Mouse (Mus musculus): Measurements from ENCODE around the gene Rftn1. TPM values are rescaled to one million over a fixed set of nuclear protein-coding genes. Genes with fewer than 3 reads are reported as not detected.

Rftn1 gene
- total RNA-seq, 1 experiment: 5.0 TPM

DNA sequence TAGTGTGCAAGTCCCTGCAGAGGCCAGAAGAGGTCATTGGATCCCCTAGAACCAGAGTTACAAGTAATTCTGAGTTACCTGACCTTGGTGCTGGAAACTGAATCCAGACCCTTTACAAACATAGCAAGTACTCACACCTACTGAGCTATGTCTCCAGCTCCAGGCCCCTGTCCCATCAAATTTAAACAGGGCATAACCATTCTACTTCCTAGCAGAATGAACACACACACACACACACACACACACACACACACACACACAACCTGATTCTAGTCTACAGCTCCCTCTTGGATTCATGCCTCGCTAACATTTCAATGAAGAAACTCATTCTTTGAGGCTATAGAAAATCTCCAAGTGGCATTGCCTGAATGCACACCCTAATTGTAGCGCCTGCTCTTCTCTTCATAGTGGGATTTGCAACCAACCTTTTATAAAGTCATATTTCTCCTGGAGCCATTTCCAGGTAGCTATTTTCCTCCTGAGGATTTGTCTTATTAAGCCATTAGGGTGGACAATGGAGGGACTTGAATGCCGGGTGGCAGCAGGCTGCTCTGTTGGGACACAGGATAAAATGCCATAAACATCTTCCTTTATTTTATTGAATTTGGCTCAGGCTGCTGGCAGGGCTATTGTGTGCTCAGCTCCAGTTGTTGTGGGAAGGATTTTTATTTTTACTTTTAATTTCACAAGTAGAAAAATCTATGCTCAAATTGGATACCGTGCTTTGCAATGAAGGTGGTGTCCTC is 213.6 kb downstream of the Rftn1 start:
- no peaks in the 10 kb centered on the region for H3K36me3 ChIP-seq (ENCODE audit: control insufficient read depth, insufficient read depth, low read length, poor library complexity, severe bottlenecking)
- TF ChIP-seq MAFK (IDR thresholded peaks at IDR 0.05; ENCODE audit: insufficient read depth, low read depth, low read length): no peak
- no peak for TF ChIP-seq CHD2 (IDR thresholded peaks at IDR 0.05; ENCODE audit: low read depth, low read length)
- H3K9ac ChIP-seq (ENCODE audit: insufficient read depth, low read depth, low read length, poor library complexity, severe bottlenecking): no peak overlapping the region
- H3K27ac ChIP-seq (ENCODE audit: insufficient read depth, low read depth, low read length, poor library complexity, severe bottlenecking): no peak overlapping the region
- H3K4me1 ChIP-seq (ENCODE audit: control insufficient read depth in 2 of 2, insufficient read depth in 2 of 2, low read length in 2 of 2, poor library complexity in 1 of 2): no peaks in the 10 kb centered on the region
- DNase-seq (ENCODE audit: low read depth, low spot score): no peak
- no peaks in the 10 kb centered on the region for H3K9me3 ChIP-seq (ENCODE audit: control insufficient read depth, insufficient read depth, low read depth, low read length)
- in situ Hi-C loops (cut with MboI; ENCODE audit: low sequenced_read_pairs in 2 of 2, unreplicated experiment in 2 of 2): no loop called here
- no peak overlapping the region for H3K4me3 ChIP-seq (ENCODE audit: insufficient read depth in 1 of 2, low read depth in 1 of 2, low read length in 2 of 2, poor library complexity in 1 of 2, severe bottlenecking in 1 of 2)

DNA sequence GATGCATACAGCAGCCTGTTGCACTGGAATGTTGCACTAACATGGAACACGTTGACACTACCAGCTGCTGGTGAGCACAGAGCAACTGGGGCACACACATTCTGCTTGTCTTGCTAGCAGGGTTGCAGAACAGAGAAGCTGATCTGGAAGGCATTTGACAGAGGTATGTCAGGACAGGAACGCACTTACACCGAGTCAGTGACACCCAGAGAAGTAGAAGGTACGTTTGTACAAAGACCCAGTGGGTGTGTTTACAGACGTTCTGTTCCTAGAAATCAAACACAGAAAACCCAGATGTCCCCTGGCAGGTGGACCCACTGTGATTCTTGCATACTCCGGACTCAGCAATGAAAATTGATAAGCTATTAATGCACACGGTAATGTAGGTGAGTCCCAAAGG is 215.0 kb downstream of the Rftn1 start:
- Histone ChIP-seq H3K9me3 (ENCODE audit: control insufficient read depth, insufficient read depth, low read depth, low read length) (no peaks in the 10 kb centered on the region), H3K36me3 (ENCODE audit: control insufficient read depth, insufficient read depth, low read length, poor library complexity, severe bottlenecking) (no peaks in the 10 kb centered on the region), H3K4me1 (ENCODE audit: control insufficient read depth in 2 of 2, insufficient read depth in 2 of 2, low read length in 2 of 2, poor library complexity in 1 of 2) (no peaks in the 10 kb centered on the region), H3K27ac (ENCODE audit: insufficient read depth, low read depth, low read length, poor library complexity, severe bottlenecking) (no peak overlapping the region), H3K4me3 (ENCODE audit: insufficient read depth in 1 of 2, low read depth in 1 of 2, low read length in 2 of 2, poor library complexity in 1 of 2, severe bottlenecking in 1 of 2) (no peak overlapping the region), H3K9ac (ENCODE audit: insufficient read depth, low read depth, low read length, poor library complexity, severe bottlenecking) (no peak overlapping the region)
- in situ Hi-C loops (cut with MboI; ENCODE audit: low sequenced_read_pairs in 2 of 2, unreplicated experiment in 2 of 2): no loop called here
- TF ChIP-seq CHD2 (IDR thresholded peaks at IDR 0.05; ENCODE audit: low read depth, low read length) (no peak), HCFC1 (IDR thresholded peaks at IDR 0.05; ENCODE audit: borderline replicate concordance, insufficient read depth, low read length) (no peak), MAFK (IDR thresholded peaks at IDR 0.05; ENCODE audit: insufficient read depth, low read depth, low read length) (no peak), ZC3H11A (IDR thresholded peaks at IDR 0.05; ENCODE audit: borderline replicate concordance, low read depth, low read length) (no peak), ZNF384 (IDR thresholded peaks at IDR 0.05; ENCODE audit: low read depth, low read length) (no peak)
- DNase-seq (ENCODE audit: low read depth, low spot score): no peak

DNA sequence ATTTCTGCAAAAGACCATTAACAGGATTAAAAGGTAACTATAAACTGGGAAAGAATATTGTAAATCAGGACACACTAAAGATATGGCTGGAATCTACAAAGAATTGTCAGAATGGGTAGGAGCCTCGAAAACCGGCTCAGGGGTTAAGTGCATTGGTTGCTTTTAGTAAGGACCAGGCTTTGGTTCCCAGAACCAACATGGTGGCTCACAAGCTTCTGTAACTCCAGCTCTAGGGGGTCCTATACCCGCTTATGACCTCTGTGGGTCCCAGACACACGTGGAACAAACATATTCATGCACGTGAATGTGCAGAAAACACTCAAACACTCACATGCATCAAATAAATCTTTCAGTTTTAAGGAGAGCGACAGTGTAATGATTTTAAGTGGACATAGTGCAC is 215.5 kb downstream of the Rftn1 start:
- TF ChIP-seq MAFK (IDR thresholded peaks at IDR 0.05; ENCODE audit: insufficient read depth, low read depth, low read length): no peak
- TF ChIP-seq CHD2 (IDR thresholded peaks at IDR 0.05; ENCODE audit: low read depth, low read length): no peak
- no peak for TF ChIP-seq ZNF384 (IDR thresholded peaks at IDR 0.05; ENCODE audit: low read depth, low read length)
- TF ChIP-seq ZC3H11A (IDR thresholded peaks at IDR 0.05; ENCODE audit: borderline replicate concordance, low read depth, low read length): no peak
- TF ChIP-seq HCFC1 (IDR thresholded peaks at IDR 0.05; ENCODE audit: borderline replicate concordance, insufficient read depth, low read length): no peak
- no peak for DNase-seq (ENCODE audit: low read depth, low spot score)
- Histone ChIP-seq H3K4me3 (ENCODE audit: insufficient read depth in 1 of 2, low read depth in 1 of 2, low read length in 2 of 2, poor library complexity in 1 of 2, severe bottlenecking in 1 of 2) (no peak overlapping the region), H3K4me1 (ENCODE audit: control insufficient read depth in 2 of 2, insufficient read depth in 2 of 2, low read length in 2 of 2, poor library complexity in 1 of 2) (no peaks in the 10 kb centered on the region), H3K36me3 (ENCODE audit: control insufficient read depth, insufficient read depth, low read length, poor library complexity, severe bottlenecking) (no peaks in the 10 kb centered on the region), H3K9ac (ENCODE audit: insufficient read depth, low read depth, low read length, poor library complexity, severe bottlenecking) (no peak overlapping the region), H3K9me3 (ENCODE audit: control insufficient read depth, insufficient read depth, low read depth, low read length) (no peaks in the 10 kb centered on the region), H3K27ac (ENCODE audit: insufficient read depth, low read depth, low read length, poor library complexity, severe bottlenecking) (no peak overlapping the region)
- in situ Hi-C loops (cut with MboI; ENCODE audit: low sequenced_read_pairs in 2 of 2, unreplicated experiment in 2 of 2): loop anchor here (5.0 to 25.0 kb wide), 3 partner anchors 237 to 812 kb away; no protein-coding TSS in a partner anchor

DNA sequence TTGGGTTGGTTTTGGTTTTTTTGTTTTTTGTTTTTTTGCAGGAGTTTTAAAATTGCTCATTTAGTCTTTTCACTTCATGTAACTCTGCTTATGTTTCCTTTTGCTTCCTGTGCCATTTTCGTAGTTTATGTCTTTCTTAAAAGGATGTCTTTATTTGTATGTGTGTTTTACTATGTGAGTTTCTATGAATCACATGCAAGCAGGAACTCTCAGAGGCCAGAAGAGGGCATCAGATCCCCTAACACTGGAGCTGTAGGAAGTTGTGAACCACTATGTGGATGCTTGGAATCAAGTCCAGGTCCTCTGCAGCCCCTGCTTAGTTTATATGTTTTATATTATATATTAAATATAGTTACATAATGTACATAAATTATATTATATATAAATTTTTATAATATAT is 218.3 kb downstream of the Rftn1 start:
- in situ Hi-C loops (cut with MboI; ENCODE audit: low sequenced_read_pairs in 2 of 2, unreplicated experiment in 2 of 2): loop anchor here (5.0 to 25.0 kb wide), 3 partner anchors 240 to 815 kb away; no protein-coding TSS in a partner anchor

More for the DNA sequence above, 218.3 kb downstream of the Rftn1 start:
- Histone ChIP-seq H3K36me3 (ENCODE audit: control insufficient read depth, insufficient read depth, low read length, poor library complexity, severe bottlenecking) (no peaks in the 10 kb centered on the region), H3K9ac (ENCODE audit: insufficient read depth, low read depth, low read length, poor library complexity, severe bottlenecking) (no peak overlapping the region), H3K4me1 (ENCODE audit: control insufficient read depth in 2 of 2, insufficient read depth in 2 of 2, low read length in 2 of 2, poor library complexity in 1 of 2) (peaks cover 0 to 1% of the 10 kb centered on the region in 2 experiments; a peak in 1 of 4 replicates), H3K4me3 (ENCODE audit: insufficient read depth in 1 of 2, low read depth in 1 of 2, low read length in 2 of 2, poor library complexity in 1 of 2, severe bottlenecking in 1 of 2) (no peak overlapping the region), H3K27ac (ENCODE audit: insufficient read depth, low read depth, low read length, poor library complexity, severe bottlenecking) (no peak overlapping the region), H3K9me3 (ENCODE audit: control insufficient read depth, insufficient read depth, low read depth, low read length) (no peaks in the 10 kb centered on the region)
- TF ChIP-seq MAFK (IDR thresholded peaks at IDR 0.05; ENCODE audit: insufficient read depth, low read depth, low read length) (no peak), CHD2 (IDR thresholded peaks at IDR 0.05; ENCODE audit: low read depth, low read length) (no peak), HCFC1 (IDR thresholded peaks at IDR 0.05; ENCODE audit: borderline replicate concordance, insufficient read depth, low read length) (no peak), ZNF384 (IDR thresholded peaks at IDR 0.05; ENCODE audit: low read depth, low read length) (no peak), ZC3H11A (IDR thresholded peaks at IDR 0.05; ENCODE audit: borderline replicate concordance, low read depth, low read length) (no peak)
- DNase-seq (ENCODE audit: low read depth, low spot score): no peak
